In genomic region chr9:32409060-32409961, GRCm38 (mm10) we compare ENCODE assay signal across 9 mouse cellular contexts. TPM values are rescaled to one million over a fixed set of nuclear protein-coding genes. Genes with fewer than 3 reads are reported as not detected.
DNase-seq lines count a peak whose midpoint lies in the region; ATAC-seq and TF ChIP-seq lines count a peak whose summit lies in the region.
"Had no signal": no experiment of that assay in that cellular context is flagged by ENCODE, and none has a peak within 500 bp of the region (broad histone marks: within the 10 kb centered on the region; RNA-seq: fewer than 3 reads in every experiment).

No protein-coding gene starts in this region.

- H3K9me3 ChIP-seq in forebrain, embryonic 10.5 days = no peaks in the 10 kb centered on the region
- no peaks in the 10 kb centered on the region for H3K9me3 ChIP-seq in hindbrain, embryonic 15.5 days
- no peaks in the 10 kb centered on the region for H3K9me3 ChIP-seq in liver, embryonic 16.5 days (replicated peaks; ENCODE audit: control insufficient read depth, low read length)
- H3K9me3 ChIP-seq in stomach, embryonic 15.5 days = no peaks in the 10 kb centered on the region

- WGBS in spleen, adult 2 months = 9% methylated on average over 47 of the region's 47 CpGs
- WGBS in forebrain, embryonic 10.5 days = under 1% methylated on average over 47 of the region's 47 CpGs
- WGBS in hindbrain, embryonic 15.5 days = 2% methylated on average over 47 of the region's 47 CpGs
- WGBS in liver, embryonic 16.5 days (ENCODE audit: insufficient replicate concordance) = 2% methylated on average over 47 of the region's 47 CpGs
- WGBS in stomach, embryonic 15.5 days = 6% methylated on average over 47 of the region's 47 CpGs

- H3K9ac ChIP-seq in hindbrain, embryonic 15.5 days = peak overlapping the region; percentile 53
- peak overlapping the region; percentile 22 for H3K9ac ChIP-seq in liver, embryonic 16.5 days (ENCODE audit: low read depth, low read length)
- no peak overlapping the region for H3K9ac ChIP-seq in stomach, embryonic 15.5 days

- no peak for ATAC-seq in hindbrain, embryonic 15.5 days (ENCODE audit: low FRiP score, low read depth)
- peak; percentile 68 for ATAC-seq in liver, embryonic 16.5 days (ENCODE audit: low read depth)
- no peak for ATAC-seq in stomach, embryonic 15.5 days (ENCODE audit: insufficient read depth, low FRiP score, low read depth)

- peaks cover 23% of the 10 kb centered on the region for H3K4me1 ChIP-seq in spleen, adult 2 months (ENCODE audit: control insufficient read depth, insufficient read depth, insufficient read length)
- H3K4me1 ChIP-seq in forebrain, embryonic 10.5 days = peaks cover 24% of the 10 kb centered on the region
- H3K4me1 ChIP-seq in hindbrain, embryonic 15.5 days (replicated peaks) = peaks cover 21% of the 10 kb centered on the region
- H3K4me1 ChIP-seq in liver, embryonic 16.5 days (ENCODE audit: control insufficient read depth, low read depth, low read length) = 0 out of 2 replicates have a peak, but pooled peaks cover 2% of the 10 kb centered on the region
- peaks cover 8% of the 10 kb centered on the region; the same call in 1 of the 2 replicates for H3K4me1 ChIP-seq in stomach, embryonic 15.5 days

- no peak for DNase-seq in spleen, adult 2 months (ENCODE audit: low read depth in 1 of 2, low spot score in 2 of 2)
- DNase-seq in spleen, postnatal 4 days (ENCODE audit: low spot score in 2 of 2) = no peak
- DNase-seq in forebrain, embryonic 10.5 days (ENCODE audit: extremely low spot score, low spot score) = peak; percentile 71
- DNase-seq in thymus, postnatal 0 days (ENCODE audit: low spot score) = no peak
- DNase-seq in layer of hippocampus, postnatal 36 days = no peak

- no peak overlapping the region for H3K27ac ChIP-seq in spleen, adult 2 months (ENCODE audit: insufficient read depth, low read length)
- peak overlapping the region; percentile 87 for H3K27ac ChIP-seq in forebrain, embryonic 10.5 days
- H3K27ac ChIP-seq in hindbrain, embryonic 15.5 days (replicated peaks) = no peak overlapping the region
- H3K27ac ChIP-seq in liver, embryonic 16.5 days (ENCODE audit: low read length) = 0 out of 2 replicates have a peak overlapping the region, but pooled peaks have one; percentile 1
- no peak overlapping the region for H3K27ac ChIP-seq in stomach, embryonic 15.5 days

- H3K4me3 ChIP-seq in spleen, adult 2 months (ENCODE audit: extremely low read depth, insufficient read depth, insufficient read length) = peak overlapping the region; percentile 61; the same call in 1 of the 2 replicates
- peak overlapping the region; percentile 59 for H3K4me3 ChIP-seq in forebrain, embryonic 10.5 days
- peak overlapping the region; percentile 45 for H3K4me3 ChIP-seq in hindbrain, embryonic 15.5 days
- H3K4me3 ChIP-seq in liver, embryonic 16.5 days (ENCODE audit: low read depth, low read length) = peak overlapping the region; percentile 46
- H3K4me3 ChIP-seq in stomach, embryonic 15.5 days (replicated peaks) = peak overlapping the region; percentile 47

- peaks cover 7% of the 10 kb centered on the region for H3K27me3 ChIP-seq in spleen, adult 2 months (ENCODE audit: control insufficient read depth, insufficient read depth, low read length)
- H3K27me3 ChIP-seq in forebrain, embryonic 10.5 days (ENCODE audit: poor library complexity, severe bottlenecking) = peaks cover 100% of the 10 kb centered on the region
- H3K27me3 ChIP-seq in hindbrain, embryonic 15.5 days = peaks cover 29% of the 10 kb centered on the region
- H3K27me3 ChIP-seq in liver, embryonic 16.5 days (ENCODE audit: control insufficient read depth, insufficient read depth, low read depth, low read length) = peaks cover 23% of the 10 kb centered on the region
- peaks cover 5% of the 10 kb centered on the region; the same call in 1 of the 2 replicates for H3K27me3 ChIP-seq in stomach, embryonic 15.5 days (replicated peaks)

- no peaks in the 10 kb centered on the region for H3K36me3 ChIP-seq in spleen, adult 2 months (ENCODE audit: control insufficient read depth, insufficient read depth, low read length)
- no peaks in the 10 kb centered on the region for H3K36me3 ChIP-seq in forebrain, embryonic 10.5 days (replicated peaks)
- H3K36me3 ChIP-seq in hindbrain, embryonic 15.5 days = no peaks in the 10 kb centered on the region
- no peaks in the 10 kb centered on the region for H3K36me3 ChIP-seq in liver, embryonic 16.5 days (ENCODE audit: control insufficient read depth, insufficient read depth)
- H3K36me3 ChIP-seq in stomach, embryonic 15.5 days = no peaks in the 10 kb centered on the region

- TF ChIP-seq CTCF in spleen, adult 2 months (IDR thresholded peaks at IDR 0.05; ENCODE audit: extremely low read depth, insufficient read depth, insufficient read length, insufficient replicate concordance) = no peak

- no peak for TF ChIP-seq POLR2A in spleen, adult 2 months (IDR thresholded peaks at IDR 0.05; ENCODE audit: low read depth, low read length)

- peak overlapping the region; percentile 92 for H3K4me2 ChIP-seq in hindbrain, embryonic 15.5 days
- peak overlapping the region; percentile 51 for H3K4me2 ChIP-seq in liver, embryonic 16.5 days (ENCODE audit: low read depth, low read length)
- H3K4me2 ChIP-seq in stomach, embryonic 15.5 days = peak overlapping the region; percentile 95

RNA-seq across cellular contexts. Expression of gene Kcnj1, which starts 37.0 kb away (rescaled TPM):
- 0.18 and 0.32 TPM in 2 replicates for polyA plus RNA-seq in spleen, adult 2 months (2012; rRNA removed)
- polyA plus RNA-seq in forebrain, embryonic 10.5 days (2016; fragmentation: Nextera tagmentation; extraction: Ambion mirVana) = not detected in 2 replicates
- not detected in 2 replicates for polyA plus RNA-seq in hindbrain, embryonic 15.5 days (2015; fragmentation: Nextera tagmentation; extraction: Ambion mirVana)
- polyA plus RNA-seq in liver, embryonic 16.5 days (2015; fragmentation: Nextera tagmentation; extraction: Ambion mirVana) = not detected in 2 replicates
- 0.06 TPM in 1 of 2 replicates, not detected in the other for polyA plus RNA-seq in stomach, embryonic 15.5 days (2015; fragmentation: Nextera tagmentation; extraction: Ambion mirVana)
- not detected in 2 replicates for polyA plus RNA-seq in thymus, postnatal 0 days (2015; fragmentation: Nextera tagmentation; extraction: Ambion mirVana)
- total RNA-seq in layer of hippocampus, postnatal 36 days (2021) = not detected
- total RNA-seq: adrenal gland, adult 18-20 months had no signal

Comparison
In these comparisons a context has a peak if more than half of its experiments do, and no peak if none do; other contexts are left out.
1. H3K27ac ChIP-seq: peak in forebrain, embryonic 10.5 days (single experiment) and liver, embryonic 16.5 days (single experiment); none in spleen, adult 2 months (single experiment), hindbrain, embryonic 15.5 days (single experiment) and stomach, embryonic 15.5 days (single experiment).
2. Peak in every context shown above with its lines, with median percentiles within 50 percentile points of each other: H3K4me3 ChIP-seq and H3K4me2 ChIP-seq.